Mouse (Mus musculus): Measurements from ENCODE around the gene Vmn1r203.
"Not testable (repeated sequence)": the region's sequence is repeated elsewhere in the genome, so short reads cannot be mapped to it uniquely, and the experiment has no call there.

Gene Vmn1r203

GRCm38 (mm10) chr13:22517814-22518213, at the start of gene Vmn1r203:
TSS of gene Vmn1r203 (plus strand) at chr13:22518114.
- DNase-seq, result no peak

GRCm38 (mm10) chr13:22471623-22472022, 46.3 kb upstream of the Vmn1r203 start, which contains the start of gene Vmn1r201:
TSS of gene Vmn1r201 (plus strand) at chr13:22471923.
- DNase-seq, result no peak

- no peak for DNase-seq
These were observed 15.5 kb upstream of the Vmn1r203 start for GRCm38 (mm10) chr13:22502431-22502830.

- DNase-seq, result no peak
These were observed 12.6 kb upstream of the Vmn1r203 start, which contains the start of gene Vmn1r202 for GRCm38 (mm10) chr13:22505281-22505680. TSS of gene Vmn1r202 (minus strand) at chr13:22505381.

- not testable (repeated sequence) for DNase-seq
These were observed 35.0 kb downstream of the Vmn1r203 start, which contains the start of gene Vmn1r204 for GRCm38 (mm10) chr13:22552898-22553297. TSS of gene Vmn1r204 (plus strand) at chr13:22553198.

- not testable (repeated sequence) for DNase-seq
These were observed 57.0 kb downstream of the Vmn1r203 start for GRCm38 (mm10) chr13:22574911-22575310.

All from lung, postnatal 36 days (tissue).